Mouse (Mus musculus) kidney, embryonic 14.5 days (tissue): ENCODE data around the gene Scamp2. TPM values are rescaled to one million over a fixed set of nuclear protein-coding genes. Genes with fewer than 3 reads are reported as not detected.
A peak's percentile ranks its signal among the peaks of the same experiment; 100 is the strongest.

ENCODE experiments used
- ATAC-seq: fragments of 200-750 bp; cut with Nextera tagmentation; 2 replicates; pipeline ENCODE4 v1.8.0; 2017; ENCODE audit warnings: moderate number of reproducible peaks, mild to moderate bottlenecking, moderate TSS enrichment, moderate library complexity; ENCODE audit not compliant: low FRiP score, low TSS enrichment
- H3K27ac ChIP-seq: fragments of 300-500 bp; sonication (generic); 2 replicates; pipeline ENCODE4 v1.5.1; 2014; ENCODE audit warnings: low read depth, mild to moderate bottlenecking, low read length, moderate library complexity, mixed read lengths
- H3K27me3 ChIP-seq: fragments of 300-500 bp; sonication (generic); 2 replicates; pipeline ENCODE4 v1.6.1; 2014; ENCODE audit warnings: mild to moderate bottlenecking, low read length; ENCODE audit not compliant: control insufficient read depth, insufficient read depth
- H3K36me3 ChIP-seq: fragments of 300-500 bp; sonication (generic); 2 replicates; pipeline ENCODE4 v1.6.1; 2014; ENCODE audit warnings: low read length, mixed read lengths; ENCODE audit not compliant: control insufficient read depth, insufficient read depth
- H3K4me1 ChIP-seq: fragments of 300-500 bp; sonication (generic); 2 replicates; pipeline ENCODE4 v1.6.1; 2014; ENCODE audit warnings: low read length, mixed read lengths; ENCODE audit not compliant: control insufficient read depth, insufficient read depth
- H3K4me2 ChIP-seq: fragments of 300-500 bp; sonication (generic); replicated peaks from 2 replicates; pipeline ENCODE4 v1.6.1; 2014; ENCODE audit warnings: low read depth, mild to moderate bottlenecking, low read length
- H3K4me3 ChIP-seq: fragments of 300-500 bp; sonication (generic); 2 replicates; pipeline ENCODE4 v1.5.1; 2014; ENCODE audit warnings: mild to moderate bottlenecking, low read length
- H3K9ac ChIP-seq: fragments of 300-500 bp; sonication (generic); 2 replicates; pipeline ENCODE4 v1.6.1; 2014; ENCODE audit warnings: low read depth, mild to moderate bottlenecking, low read length, moderate library complexity
- H3K9me3 ChIP-seq: fragments of 300-500 bp; sonication (generic); 2 replicates; pipeline ENCODE4 v1.6.1; 2016; ENCODE audit warnings: low read length; ENCODE audit not compliant: control insufficient read depth
- WGBS: fragments of 180-500 bp; shearing (Covaris S2); extraction: QIAGEN DNeasy Blood & Tissue Kit; methylation state at CpG from one replicate; pipeline ENCODE4 v1.1.7; 2014; 5-methylcytosine and 5-hydroxymethylcytosine counted together
- polyA plus RNA-seq: library from polyadenylated mRNA; unstranded; fragments of >200 nt; fragmentation: Nextera tagmentation; extraction: Ambion mirVana; gene quantifications from 2 replicates; pipeline ENCODE4 v1.2.1, GENCODE M21; 2014

Scamp2 gene
- polyA plus RNA-seq, 1 experiment from 2014 or later = 71.4 TPM

DNA sequence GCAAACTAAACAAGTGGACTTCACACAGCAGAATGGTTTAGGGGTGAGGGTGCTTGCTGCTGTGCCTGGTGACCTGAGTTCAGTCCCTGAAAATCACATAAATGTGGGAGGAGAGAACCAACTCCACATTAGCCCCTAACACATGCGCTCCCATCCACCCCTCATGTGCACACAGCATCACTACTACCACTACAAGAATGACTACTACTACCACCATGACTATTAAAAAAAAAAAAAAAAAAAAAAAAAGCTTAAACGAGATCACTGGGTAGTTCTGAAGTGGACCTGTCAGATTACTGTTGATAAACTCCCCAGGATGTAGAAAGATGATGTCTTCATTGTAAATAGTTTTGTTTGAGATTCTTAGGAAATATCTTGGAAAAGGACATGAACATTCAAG is 1.2 kb upstream of the Scamp2 start:
- no peak overlapping the region for H3K27ac ChIP-seq

DNA sequence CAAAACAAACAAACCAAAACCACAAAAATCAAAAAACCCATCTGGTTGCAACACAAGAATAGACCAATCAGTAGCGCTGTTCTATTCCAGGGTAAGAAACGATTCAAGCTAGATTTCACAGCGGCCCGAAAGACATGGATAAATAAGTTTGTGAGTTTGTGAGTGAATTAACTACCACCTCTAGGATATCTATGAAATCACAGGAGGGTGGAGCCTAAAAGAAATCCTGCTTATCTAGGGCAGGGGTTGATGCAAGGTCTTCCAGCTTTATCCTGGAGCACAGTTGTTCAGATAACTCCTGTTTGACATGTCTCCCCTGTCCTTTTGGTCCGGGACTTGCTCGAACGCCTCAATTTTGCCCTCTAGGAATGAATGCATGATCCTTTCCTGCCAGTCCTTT is 480 bp upstream of the Scamp2 start:
- WGBS = 26% methylated on average over 7 of the region's 7 CpGs
- no peaks in the 10 kb centered on the region for H3K27me3 ChIP-seq
- peak overlapping the region; percentile 77 for H3K4me2 ChIP-seq
- H3K9me3 ChIP-seq = no peaks in the 10 kb centered on the region
- H3K27ac ChIP-seq = no peak overlapping the region
- peaks cover 16% of the 10 kb centered on the region for H3K4me1 ChIP-seq
- ATAC-seq = no peak
- H3K9ac ChIP-seq = peak overlapping the region; percentile 76; the same call in 1 of the 2 replicates
- H3K36me3 ChIP-seq = no peaks in the 10 kb centered on the region
- H3K4me3 ChIP-seq = peak overlapping the region; percentile 75

More for the DNA sequence above, 1.2 kb upstream of the Scamp2 start:
- no peak overlapping the region for H3K9ac ChIP-seq
- no peak for ATAC-seq
- no peaks in the 10 kb centered on the region for H3K36me3 ChIP-seq
- H3K4me3 ChIP-seq = no peak overlapping the region
- 67% methylated on average over 2 of the region's 2 CpGs for WGBS
- H3K27me3 ChIP-seq = no peaks in the 10 kb centered on the region
- no peaks in the 10 kb centered on the region for H3K9me3 ChIP-seq
- H3K4me2 ChIP-seq = no peak overlapping the region
- H3K4me1 ChIP-seq = peaks cover 16% of the 10 kb centered on the region

DNA sequence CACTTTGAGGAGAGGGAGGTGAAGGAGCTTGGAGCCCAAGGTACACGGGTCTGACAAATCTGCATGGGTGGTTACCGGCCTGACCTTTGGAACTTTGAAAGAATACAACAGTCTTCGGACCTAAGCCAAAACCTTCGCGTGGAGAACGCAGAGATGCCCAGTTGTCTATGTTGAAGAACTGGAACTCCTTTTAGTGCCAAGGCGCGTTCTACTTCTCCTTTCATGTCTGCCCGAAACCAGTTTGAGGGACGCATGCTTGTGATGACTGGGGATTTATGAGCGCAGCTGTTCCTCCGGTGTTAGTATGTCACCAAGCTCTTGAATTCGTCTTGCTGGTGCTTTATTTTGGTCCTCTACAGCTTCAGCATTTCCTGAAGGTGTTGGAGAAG is 962 bp downstream of the Scamp2 start:
- H3K9me3 ChIP-seq = no peaks in the 10 kb centered on the region
- 80% methylated on average over 13 of the region's 13 CpGs for WGBS
- H3K4me2 ChIP-seq = peak overlapping the region; percentile 77
- no peaks in the 10 kb centered on the region for H3K27me3 ChIP-seq
- ATAC-seq = no peak
- H3K27ac ChIP-seq = 0 out of 2 replicates have a peak overlapping the region, but pooled peaks have one; percentile 37
- peaks cover 22% of the 10 kb centered on the region for H3K4me1 ChIP-seq
- H3K4me3 ChIP-seq = peak overlapping the region; percentile 75
- no peaks in the 10 kb centered on the region for H3K36me3 ChIP-seq
- peak overlapping the region; percentile 76 for H3K9ac ChIP-seq

DNA sequence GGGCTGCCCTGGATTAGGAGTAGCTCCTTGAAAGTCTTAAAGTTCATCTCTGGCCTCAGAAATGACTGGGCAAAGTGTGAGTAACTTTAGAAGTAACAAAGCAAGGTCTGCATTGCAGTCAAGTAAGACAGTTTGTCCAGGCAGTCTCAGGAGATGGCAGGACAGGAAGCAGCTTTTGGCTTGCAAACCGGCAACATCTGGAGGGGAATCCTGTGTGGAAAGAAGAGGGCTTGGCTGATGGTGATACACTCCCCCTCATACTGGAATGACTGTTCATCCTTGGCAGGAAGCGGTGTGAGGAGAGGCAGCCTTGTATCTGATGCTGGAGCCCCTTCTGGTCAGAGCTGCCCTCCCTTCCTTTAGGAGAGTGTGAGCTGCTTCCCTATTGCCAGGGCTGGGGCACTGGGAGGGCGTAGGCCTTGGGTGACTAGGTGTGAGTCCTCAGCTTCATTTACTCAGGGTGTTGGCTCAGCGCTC is 2.2 kb downstream of the Scamp2 start:
- 52% methylated on average over 4 of the region's 4 CpGs for WGBS
- no peaks in the 10 kb centered on the region for H3K27me3 ChIP-seq
- ATAC-seq = no peak
- H3K9ac ChIP-seq = no peak overlapping the region
- H3K4me1 ChIP-seq = peaks cover 22% of the 10 kb centered on the region
- H3K36me3 ChIP-seq = peaks cover 1% of the 10 kb centered on the region; the same call in 1 of the 2 replicates
- H3K4me2 ChIP-seq = peak overlapping the region; percentile 1; the same call in 1 of the 2 replicates
- no peak overlapping the region for H3K4me3 ChIP-seq
- H3K9me3 ChIP-seq = no peaks in the 10 kb centered on the region
- peak overlapping the region; percentile 18; the same call in 1 of the 2 replicates for H3K27ac ChIP-seq

DNA sequence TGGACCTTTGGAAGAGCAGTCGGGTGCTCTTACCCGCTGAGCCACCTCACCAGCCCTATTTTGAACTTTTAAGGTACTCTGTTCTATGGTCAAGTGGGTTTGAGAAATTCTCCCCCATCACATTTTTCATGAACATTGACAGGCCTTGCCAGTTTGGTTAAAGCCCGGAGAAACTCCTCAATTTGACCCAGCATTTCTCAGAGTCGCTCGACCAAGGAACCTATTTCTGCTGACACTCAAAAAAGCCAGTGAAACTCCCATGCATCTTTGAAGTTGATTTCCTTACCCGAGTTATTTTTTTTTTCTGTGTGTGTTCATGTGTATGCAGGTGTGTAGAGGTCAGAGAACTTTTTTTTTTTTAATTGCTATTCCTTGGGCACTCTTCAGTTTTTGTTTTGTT is 3.9 kb downstream of the Scamp2 start:
- Histone ChIP-seq H3K27ac (no peak overlapping the region; the same call in 1 of the 2 replicates), H3K4me1 (peaks cover 22% of the 10 kb centered on the region), H3K9me3 (no peaks in the 10 kb centered on the region), H3K9ac (no peak overlapping the region), H3K36me3 (peaks cover 12% of the 10 kb centered on the region; the same call in 1 of the 2 replicates), H3K27me3 (no peaks in the 10 kb centered on the region), H3K4me3 (no peak overlapping the region), H3K4me2 (no peak overlapping the region)
- 48% methylated on average over 6 of the region's 6 CpGs for WGBS
- ATAC-seq = no peak

DNA sequence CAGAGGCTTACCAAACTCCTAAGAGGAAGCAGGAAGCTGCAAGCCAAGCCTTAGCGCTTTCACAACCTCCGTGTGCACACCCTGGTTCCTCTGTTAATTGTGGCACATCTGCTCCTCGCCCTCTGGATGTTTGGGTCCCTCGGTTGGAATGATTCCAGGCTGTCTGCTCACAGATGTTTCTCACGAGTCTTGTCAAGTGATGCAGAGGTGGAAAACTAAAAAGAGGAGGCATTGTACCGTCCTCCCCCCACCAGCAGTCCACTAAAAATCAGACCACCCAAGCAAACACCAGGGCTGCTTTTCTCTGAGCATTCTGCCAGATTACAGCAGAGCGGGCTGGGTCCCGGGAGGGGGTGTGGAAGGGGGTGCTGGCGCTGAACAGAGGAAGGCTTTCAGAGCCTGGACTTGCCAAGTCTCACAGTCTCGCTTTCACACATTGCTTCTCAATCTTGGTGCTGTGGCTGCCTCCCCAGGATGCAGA is 5.0 kb downstream of the Scamp2 start:
- Histone ChIP-seq H3K4me2 (no peak overlapping the region), H3K36me3 (peaks cover 12% of the 10 kb centered on the region; the same call in 1 of the 2 replicates), H3K9ac (no peak overlapping the region), H3K27me3 (no peaks in the 10 kb centered on the region), H3K27ac (peak overlapping the region; percentile 43; the same call in 1 of the 2 replicates), H3K4me3 (no peak overlapping the region), H3K9me3 (no peaks in the 10 kb centered on the region), H3K4me1 (peaks cover 22% of the 10 kb centered on the region)
- WGBS = 42% methylated on average over 10 of the region's 10 CpGs
- ATAC-seq = no peak

DNA sequence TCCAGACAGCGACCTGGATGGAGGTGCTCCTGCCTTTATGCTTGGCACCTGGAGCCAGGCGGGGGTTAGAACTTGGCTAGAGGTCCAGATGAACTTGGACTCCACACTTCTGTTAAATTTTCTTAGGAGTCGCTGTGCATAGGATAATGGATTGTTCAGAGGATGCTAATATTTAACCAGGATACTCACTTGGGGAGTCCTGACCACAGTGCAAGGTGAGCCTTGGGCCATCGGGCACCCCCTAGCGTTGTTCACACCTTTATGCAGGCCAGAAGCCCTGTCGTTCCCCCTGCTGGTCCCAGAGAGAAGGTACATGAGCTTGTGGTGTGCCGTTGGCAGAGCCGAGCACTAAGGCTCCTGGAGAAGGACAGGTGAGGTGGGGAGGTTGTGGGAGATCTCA is 6.1 kb downstream of the Scamp2 start:
- peaks cover 18% of the 10 kb centered on the region; the same call in 1 of the 2 replicates for H3K36me3 ChIP-seq
- no peak overlapping the region for H3K9ac ChIP-seq
- H3K27me3 ChIP-seq = no peaks in the 10 kb centered on the region
- ATAC-seq = peak; percentile 25; the same call in 1 of the 2 replicates
- peaks cover 16% of the 10 kb centered on the region for H3K4me1 ChIP-seq
- H3K4me2 ChIP-seq = no peak overlapping the region
- no peak overlapping the region for H3K27ac ChIP-seq
- no peak overlapping the region for H3K4me3 ChIP-seq
- no peaks in the 10 kb centered on the region for H3K9me3 ChIP-seq
- 51% methylated on average over 8 of the region's 8 CpGs for WGBS

DNA sequence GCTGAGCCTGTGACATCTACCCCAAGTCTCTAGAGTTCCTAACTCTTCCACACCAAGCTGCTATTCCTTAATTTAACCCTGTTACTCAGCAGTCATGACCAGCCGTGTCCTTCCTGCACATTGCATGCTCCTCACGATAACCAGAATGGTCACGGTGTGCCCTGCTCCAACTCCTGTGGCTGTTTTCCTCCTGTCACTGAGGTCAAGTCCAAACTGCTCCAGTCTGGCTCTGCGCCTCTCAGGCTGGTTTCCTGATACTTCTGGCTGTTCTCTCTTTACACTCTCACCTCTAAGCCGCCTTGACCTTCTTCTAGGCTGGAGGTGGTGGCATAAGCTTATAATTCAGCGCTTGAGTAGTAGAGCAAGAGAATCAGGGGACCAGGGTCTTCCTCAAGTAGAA is 7.8 kb downstream of the Scamp2 start:
- H3K9me3 ChIP-seq = no peaks in the 10 kb centered on the region
- no peak overlapping the region for H3K4me3 ChIP-seq
- H3K4me1 ChIP-seq = peaks cover 6% of the 10 kb centered on the region; the same call in 1 of the 2 replicates
- H3K36me3 ChIP-seq = peaks cover 18% of the 10 kb centered on the region; the same call in 1 of the 2 replicates
- H3K27me3 ChIP-seq = no peaks in the 10 kb centered on the region
- no peak overlapping the region for H3K9ac ChIP-seq
- no peak overlapping the region for H3K27ac ChIP-seq
- WGBS = 91% methylated on average over 6 of the region's 6 CpGs
- no peak overlapping the region for H3K4me2 ChIP-seq
- ATAC-seq = no peak

DNA sequence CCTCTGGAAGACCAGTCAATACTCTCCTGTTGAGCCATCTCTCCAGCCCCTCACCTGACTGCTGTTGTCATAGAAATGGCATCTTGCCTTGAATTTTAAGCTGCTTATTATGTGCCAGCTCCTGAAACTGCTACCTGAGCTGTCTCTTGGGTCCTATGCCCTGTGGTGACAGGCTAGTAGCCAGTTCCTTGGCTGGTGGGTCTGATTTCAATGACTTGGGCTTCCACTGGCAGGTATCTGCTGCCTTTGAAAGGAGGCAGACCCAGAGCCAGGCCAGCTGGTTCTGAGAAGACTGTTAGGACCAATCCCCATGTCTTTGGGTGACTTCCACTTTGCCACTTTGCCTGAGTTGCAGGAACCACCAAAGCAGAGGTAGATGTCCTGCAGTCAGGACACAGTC is 13.7 kb downstream of the Scamp2 start:
- peaks cover 26% of the 10 kb centered on the region for H3K36me3 ChIP-seq

More for the DNA sequence above, 13.7 kb downstream of the Scamp2 start:
- Histone ChIP-seq H3K4me3 (no peak overlapping the region), H3K27ac (no peak overlapping the region), H3K9ac (no peak overlapping the region), H3K4me1 (no peaks in the 10 kb centered on the region), H3K4me2 (no peak overlapping the region), H3K9me3 (no peaks in the 10 kb centered on the region), H3K27me3 (no peaks in the 10 kb centered on the region)
- no peak for ATAC-seq
